Mouse (Mus musculus) E14TG2a.4 (cell line): ENCODE results near the gene Rorc.

Experiments used
- H3K27me3 ChIP-seq: 2 replicates; pipeline ENCODE4 v1.6.1; 2014; ENCODE audit warnings: low read length, control low read depth; ENCODE audit not compliant: insufficient read depth
- H3K36me3 ChIP-seq: 2 replicates; pipeline ENCODE4 v1.6.1; 2014; ENCODE audit warnings: low read length, control low read depth; ENCODE audit not compliant: insufficient read depth
- H3K4me1 ChIP-seq: replicated peaks from 2 replicates; pipeline ENCODE4 v1.6.1; 2014; ENCODE audit warnings: low read depth, low read length, control low read depth
- H3K4me3 ChIP-seq: replicated peaks from 2 replicates; pipeline ENCODE4 v1.5.1; 2014; ENCODE audit warnings: mild to moderate bottlenecking, low read length
- H3K9me3 ChIP-seq: 2 replicates; pipeline ENCODE4 v1.6.1; 2014; ENCODE audit warnings: low read length, control low read depth
- CTCF ChIP-seq: conservative IDR thresholded peaks from 2 replicates; pipeline ENCODE4 v1.5.1; 2014; ENCODE audit warnings: low read length
- NANOG ChIP-seq: IDR thresholded peaks from 2 replicates; pipeline ENCODE4 v1.6.1; 2014; ENCODE audit warnings: borderline replicate concordance, low read length, mixed read lengths
- POU5F1 ChIP-seq: IDR thresholded peaks from 2 replicates; pipeline ENCODE4 v1.6.1; 2014; ENCODE audit warnings: low read length, borderline replicate concordance

The Rorc gene

GRCm38 (mm10) chr3:94360812-94361211 is 11.8 kb upstream of the Rorc start:
- Histone ChIP-seq H3K27me3 (peaks cover 46% of the 10 kb centered on the region), H3K36me3 (no peaks in the 10 kb centered on the region), H3K4me3 (no peak overlapping the region), H3K9me3 (peaks cover 26% of the 10 kb centered on the region), H3K4me1 (peaks cover 7% of the 10 kb centered on the region; the same call in 1 of the 2 replicates)
- TF ChIP-seq NANOG = no peak
- TF ChIP-seq CTCF = peak; percentile 40
- no peak for TF ChIP-seq POU5F1

- Histone ChIP-seq H3K4me3 (peak within 1 kb of the TSS; percentile 79), H3K27me3 (peaks cover 53% of the 10 kb centered on the region), H3K36me3 (no peaks in the 10 kb centered on the region), H3K4me1 (peaks cover 7% of the 10 kb centered on the region; the same call in 1 of the 2 replicates), H3K9me3 (peaks cover 13% of the 10 kb centered on the region)
- TF ChIP-seq CTCF (no peak), NANOG (no peak), POU5F1 (no peak)
These were observed 10.5 kb upstream of the Rorc start, which contains the start of gene C2cd4d for GRCm38 (mm10) chr3:94362138-94362537. Gene C2cd4d (plus strand): TSS chr3:94362438.

- TF ChIP-seq CTCF (no peak), POU5F1 (no peak), NANOG (no peak)
- H3K4me1 ChIP-seq = peaks cover 9% of the 10 kb centered on the region; the same call in 1 of the 2 replicates
- H3K9me3 ChIP-seq = peaks cover 10% of the 10 kb centered on the region; the same call in 1 of the 2 replicates
- H3K4me3 ChIP-seq = peak overlapping the region; percentile 79
- peaks cover 61% of the 10 kb centered on the region for H3K27me3 ChIP-seq
- no peaks in the 10 kb centered on the region for H3K36me3 ChIP-seq
These were observed 9.1 kb upstream of the Rorc start for GRCm38 (mm10) chr3:94363291-94364153.

- H3K4me1 ChIP-seq = peaks cover 11% of the 10 kb centered on the region; the same call in 1 of the 2 replicates
- H3K36me3 ChIP-seq = no peaks in the 10 kb centered on the region
- peaks cover 10% of the 10 kb centered on the region; the same call in 1 of the 2 replicates for H3K9me3 ChIP-seq
- H3K27me3 ChIP-seq = peaks cover 64% of the 10 kb centered on the region
- TF ChIP-seq NANOG = no peak
- TF ChIP-seq POU5F1 = no peak
- no peak for TF ChIP-seq CTCF
- H3K4me3 ChIP-seq = peak overlapping the region; percentile 79
These were observed 8.5 kb upstream of the Rorc start for GRCm38 (mm10) chr3:94364154-94364526.

- Histone ChIP-seq H3K9me3 (peaks cover 10% of the 10 kb centered on the region; the same call in 1 of the 2 replicates), H3K27me3 (peaks cover 63% of the 10 kb centered on the region), H3K4me1 (peaks cover 28% of the 10 kb centered on the region), H3K36me3 (no peaks in the 10 kb centered on the region), H3K4me3 (no peak overlapping the region)
- TF ChIP-seq CTCF (peak; percentile 61), NANOG (no peak)
These were observed 5.8 kb upstream of the Rorc start for GRCm38 (mm10) chr3:94366761-94367160.

- Histone ChIP-seq H3K27me3 (peaks cover 62% of the 10 kb centered on the region), H3K9me3 (peaks cover 4% of the 10 kb centered on the region; the same call in 1 of the 2 replicates), H3K4me1 (peaks cover 29% of the 10 kb centered on the region), H3K36me3 (no peaks in the 10 kb centered on the region), H3K4me3 (no peak overlapping the region)
- TF ChIP-seq POU5F1 (no peak), NANOG (no peak), CTCF (no peak)
These were observed 5.1 kb upstream of the Rorc start for GRCm38 (mm10) chr3:94367511-94367910.

GRCm38 (mm10) chr3:94368631-94369030 is 4.0 kb upstream of the Rorc start:
- TF ChIP-seq POU5F1 = no peak
- TF ChIP-seq CTCF = no peak
- no peak for TF ChIP-seq NANOG
- H3K4me3 ChIP-seq = no peak overlapping the region
- H3K9me3 ChIP-seq = peaks cover 3% of the 10 kb centered on the region; the same call in 1 of the 2 replicates
- peaks cover 39% of the 10 kb centered on the region for H3K4me1 ChIP-seq
- H3K27me3 ChIP-seq = peaks cover 61% of the 10 kb centered on the region
- H3K36me3 ChIP-seq = no peaks in the 10 kb centered on the region

- H3K27me3 ChIP-seq = peaks cover 61% of the 10 kb centered on the region
- peaks cover 50% of the 10 kb centered on the region for H3K4me1 ChIP-seq
- no peak overlapping the region for H3K4me3 ChIP-seq
- peaks cover 3% of the 10 kb centered on the region; the same call in 1 of the 2 replicates for H3K9me3 ChIP-seq
- H3K36me3 ChIP-seq = no peaks in the 10 kb centered on the region
- TF ChIP-seq NANOG (no peak), POU5F1 (no peak), CTCF (no peak)
These were observed 2.9 kb upstream of the Rorc start for GRCm38 (mm10) chr3:94369709-94370108.
